Mouse (Mus musculus) gastrocnemius, postnatal 25 days (tissue): ENCODE results near the gene Fam173b. TPM values are rescaled to one million over a fixed set of nuclear protein-coding genes. Genes with fewer than 3 reads are reported as not detected.
"Not testable (repeated sequence)": the region's sequence is repeated elsewhere in the genome, so short reads cannot be mapped to it uniquely, and the experiment has no call there.

Source experiments
- DNase-seq: peaks from one replicate; pipeline ENCODE4 v3.0.0; 2022
- long read RNA-seq, 2 experiments: library from polyadenylated mRNA; stranded (forward); transcript quantifications; one replicate each; pipeline ENCODE4 v2.0.0; 2021
- total RNA-seq, 2 experiments: library from RNA; stranded (reverse); gene quantifications; 1 replicate in 1 of 2; 2 replicates in 1 of 2; pipeline ENCODE4 v1.2.3; 2021

The Fam173b gene
- total RNA-seq, result 10 to 100 TPM; 10.8 to 14.4 TPM
- long read RNA-seq, experiment 1, full-length matches to known transcripts, result 12 of 17 reads
- long read RNA-seq, experiment 1, partial matches to known transcripts, result 3 of 17 reads
- long read RNA-seq, experiment 1, other reads (novel, unspliced or antisense), result 2 of 17 reads
- long read RNA-seq, experiment 2, partial matches to known transcripts, result 1 of 10 reads
- long read RNA-seq, experiment 2, other reads (novel, unspliced or antisense), result 3 of 10 reads

DNA sequence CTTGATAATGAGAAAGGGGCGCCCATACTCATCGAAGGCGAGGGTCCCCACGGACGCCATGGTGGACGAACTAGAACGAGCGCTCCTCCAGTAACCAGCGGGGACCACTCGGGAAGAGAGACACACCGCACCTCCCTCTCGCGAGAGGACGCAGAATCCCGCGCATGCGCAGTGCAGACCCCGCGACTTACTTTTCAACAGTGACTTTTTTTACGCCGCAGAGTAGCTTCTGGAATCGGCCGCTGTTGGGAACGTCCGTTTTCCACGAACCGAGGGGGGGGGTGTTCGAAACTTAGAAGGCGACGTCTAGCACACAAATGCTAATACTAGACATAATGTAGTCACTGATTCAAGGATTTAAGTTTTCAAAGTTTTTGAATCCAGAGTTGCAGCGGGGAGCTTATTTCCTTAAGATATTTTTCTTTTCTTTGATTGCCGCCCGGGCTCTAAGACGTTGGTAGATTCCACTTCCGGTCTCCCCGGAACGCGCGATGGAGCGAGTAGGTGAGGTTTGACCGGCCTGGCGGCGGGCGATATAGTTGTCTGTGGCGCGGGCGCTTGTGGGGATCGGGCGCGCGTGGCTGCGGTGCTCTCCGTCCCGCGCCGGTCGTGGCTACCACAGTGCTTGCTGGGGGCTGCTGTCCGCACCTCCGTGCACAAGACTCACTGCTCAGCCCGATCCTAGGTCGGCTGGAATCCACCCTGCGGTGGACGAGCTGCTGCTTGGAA is at the start of gene Fam173b, which contains the start of gene Cct5:
TSS of gene Fam173b (plus strand) at position 207 of the 729 bp plus-strand sequence.
TSS of gene Cct5 (minus strand) at position 159 of the 729 bp plus-strand sequence.
- DNase-seq, result peak; percentile 97

- no peak for DNase-seq
Observed at GRCm38 (mm10) chr15:31554855-31555254, 46.8 kb upstream of the Fam173b start.

DNA sequence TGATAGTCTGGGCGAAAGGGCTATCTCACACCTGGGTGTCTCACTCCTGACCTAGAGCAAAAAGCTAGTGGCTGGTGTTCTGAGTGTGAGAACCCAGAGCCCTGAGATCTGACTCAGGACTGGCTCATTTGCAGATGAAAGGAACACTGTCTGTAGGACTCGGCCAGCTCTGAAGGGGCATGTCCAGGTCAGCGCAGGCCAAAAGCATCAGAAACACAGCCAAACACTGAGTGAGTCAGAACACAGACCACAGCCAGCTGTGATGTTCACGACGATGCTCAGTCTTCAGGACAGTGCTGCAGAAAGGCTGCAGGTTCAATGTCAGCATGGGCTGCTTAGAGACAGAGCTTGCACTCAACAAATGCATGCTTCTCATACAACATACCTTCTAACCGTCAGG is 40.3 kb upstream of the Fam173b start:
- DNase-seq, result no peak

- DNase-seq, result no peak
Observed at GRCm38 (mm10) chr15:31561976-31562375, 39.7 kb upstream of the Fam173b start.

DNA sequence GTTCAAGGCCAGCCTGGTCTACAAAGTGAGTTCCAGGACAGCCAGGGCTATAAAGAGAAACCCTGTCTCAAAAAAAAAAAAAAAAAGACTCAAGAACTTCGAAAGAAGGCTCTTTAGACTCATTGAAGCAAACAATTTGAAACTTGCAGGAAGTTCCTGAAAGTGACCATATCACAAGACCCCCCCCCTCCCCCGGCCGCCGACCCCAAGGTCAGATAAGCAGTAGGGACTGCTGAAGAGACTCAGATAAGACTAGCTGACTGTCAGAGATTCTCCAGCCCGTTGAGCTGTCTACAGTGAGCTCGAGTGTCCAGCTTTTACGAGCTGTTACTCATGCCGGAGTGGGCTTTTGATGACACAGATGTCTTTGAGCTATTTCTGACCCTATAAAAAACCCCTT is 38.8 kb upstream of the Fam173b start:
- DNase-seq, result no peak

DNA sequence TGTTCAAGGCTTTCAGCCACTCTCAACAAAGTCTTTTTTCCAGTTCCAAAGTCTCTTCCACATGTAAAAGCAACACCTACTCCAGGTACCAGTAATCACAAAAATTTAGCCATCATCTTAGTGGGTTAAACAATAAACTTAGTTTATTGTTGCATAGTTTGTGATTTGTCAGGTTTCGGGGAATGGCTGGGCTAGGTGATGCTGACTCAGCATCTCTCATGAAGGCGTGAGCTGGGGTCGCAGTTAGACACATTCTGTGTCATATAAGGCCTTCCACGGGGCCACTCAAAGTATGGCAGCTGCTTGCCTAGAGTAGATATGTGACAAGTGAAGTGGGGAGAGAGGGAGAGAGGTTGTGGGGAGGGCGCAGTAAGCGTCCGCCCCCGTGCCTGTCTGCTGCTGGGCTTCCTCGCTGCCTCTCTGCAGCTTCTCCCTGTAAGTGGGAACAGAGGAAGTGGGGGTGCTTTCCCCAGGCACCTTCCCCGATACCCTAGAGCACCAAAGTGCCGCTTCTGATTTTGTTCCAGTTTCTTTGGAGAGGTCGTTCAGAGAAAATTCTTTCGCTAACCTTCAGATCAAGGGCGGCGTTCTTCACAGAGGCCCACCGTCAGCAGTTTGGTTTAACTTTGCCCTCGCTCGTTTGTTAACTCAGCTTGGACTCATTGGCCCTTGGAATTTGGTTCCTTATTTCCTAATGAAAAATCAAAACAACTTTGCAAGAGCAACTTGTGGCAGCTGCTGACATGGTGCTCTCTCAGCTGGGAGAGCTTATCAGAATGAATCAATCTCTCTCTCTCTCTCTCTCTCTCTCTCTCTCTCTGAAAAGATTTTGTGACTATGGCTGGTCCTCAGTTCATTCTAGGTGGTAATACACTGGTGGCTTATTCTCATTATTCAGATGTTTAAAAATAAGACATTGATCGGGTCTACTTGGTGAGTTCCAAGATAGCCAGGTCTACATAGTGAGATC is 37.8 kb upstream of the Fam173b start:
- DNase-seq, result no peak

DNA sequence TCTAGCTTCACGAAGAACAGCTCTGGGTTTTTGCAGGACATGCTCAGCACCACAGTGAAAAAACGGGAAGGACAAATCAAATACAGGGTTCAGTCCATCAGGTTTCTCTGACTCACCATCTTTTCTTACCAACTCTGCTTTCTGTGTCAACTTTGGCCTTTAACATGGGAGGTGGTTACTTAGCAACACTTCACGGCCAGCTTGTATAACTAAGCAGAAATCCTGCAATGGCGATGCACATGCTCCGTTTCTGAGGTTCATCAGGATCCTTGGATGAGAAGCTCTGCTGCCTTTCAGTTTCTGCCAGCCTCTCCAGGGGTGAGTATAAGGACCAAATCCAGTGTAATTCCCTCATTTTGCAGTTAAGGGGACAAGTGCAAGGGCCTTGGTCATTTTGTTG is 36.5 kb upstream of the Fam173b start, which contains the start of gene Cmbl:
TSS of gene Cmbl (plus strand) at position 206 of the 400 bp plus-strand sequence.
- no peak for DNase-seq

DNA sequence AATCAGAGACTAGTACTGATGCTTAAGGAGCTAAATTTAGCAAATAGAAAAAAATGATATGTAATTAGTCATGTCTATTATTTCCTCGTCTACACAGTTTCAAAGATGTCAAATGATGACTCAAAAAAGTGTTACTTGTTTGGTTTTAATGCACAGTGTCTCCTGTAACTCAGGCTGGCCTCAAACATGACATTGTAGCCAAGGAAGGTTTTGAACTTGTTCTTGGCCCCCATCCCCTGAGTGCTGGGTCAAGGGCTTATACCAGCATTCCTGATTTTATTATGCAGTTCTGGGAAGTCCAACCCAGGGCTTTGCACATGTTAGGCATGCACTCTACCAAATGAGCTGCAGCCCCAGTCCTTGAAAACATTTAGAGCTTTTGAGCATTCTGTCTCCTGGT is 35.9 kb upstream of the Fam173b start:
- no peak for DNase-seq

- DNase-seq, result no peak
Observed at GRCm38 (mm10) chr15:31567431-31567830, 34.2 kb upstream of the Fam173b start.

GRCm38 (mm10) chr15:31568581-31568996 is 33.1 kb upstream of the Fam173b start:
- peak; percentile 53 for DNase-seq

- DNase-seq, result peak; percentile 44
Observed at GRCm38 (mm10) chr15:31569325-31570022, 32.2 kb upstream of the Fam173b start.

GRCm38 (mm10) chr15:31570959-31571358 is 30.7 kb upstream of the Fam173b start:
- DNase-seq, result no peak

- peak; percentile 37 for DNase-seq
Observed at GRCm38 (mm10) chr15:31571906-31572722, 29.5 kb upstream of the Fam173b start.

DNA sequence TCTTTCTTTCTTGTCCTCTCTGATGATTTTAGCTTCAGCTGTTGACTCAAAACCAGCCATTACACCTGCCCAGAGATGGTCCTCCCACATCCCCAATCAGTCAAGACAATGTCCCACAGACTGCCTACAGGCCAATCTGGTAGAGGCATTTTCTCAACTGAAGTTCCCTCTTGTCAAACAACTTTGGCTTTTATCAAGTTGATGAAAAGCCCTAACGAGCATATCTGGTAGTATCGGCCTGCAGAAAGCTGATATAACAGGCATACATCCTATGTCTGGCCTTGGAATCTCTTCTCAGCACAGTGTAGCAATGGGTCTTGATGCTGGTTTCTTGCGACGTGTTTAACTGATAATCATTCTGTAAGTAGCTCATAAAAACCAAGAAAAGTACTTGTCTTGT is 28.4 kb upstream of the Fam173b start:
- DNase-seq, result no peak

- DNase-seq, result no peak
Observed at GRCm38 (mm10) chr15:31573692-31574091, 28.0 kb upstream of the Fam173b start.

GRCm38 (mm10) chr15:31576076-31576475 is 25.6 kb upstream of the Fam173b start:
- DNase-seq, result no peak

DNA sequence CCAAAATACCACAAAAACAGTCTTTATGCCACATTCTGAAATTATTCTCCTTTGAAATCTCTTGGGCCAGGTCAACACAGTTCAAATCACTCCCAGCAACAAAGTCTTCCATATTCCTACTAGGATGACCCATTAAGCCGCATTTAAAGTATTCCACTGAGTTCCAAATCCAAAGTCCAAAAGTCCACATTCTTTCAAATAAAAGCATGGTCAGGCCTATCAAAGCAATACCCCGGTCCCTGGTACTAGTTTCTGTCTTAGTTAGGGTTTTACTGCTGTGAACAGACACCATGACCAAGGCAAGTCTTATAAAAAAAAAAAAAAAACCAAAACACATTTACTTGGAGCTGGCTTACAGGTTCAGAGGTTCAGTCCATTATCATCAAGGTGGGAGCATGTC is 20.6 kb upstream of the Fam173b start:
- DNase-seq, result not testable (repeated sequence)

DNA sequence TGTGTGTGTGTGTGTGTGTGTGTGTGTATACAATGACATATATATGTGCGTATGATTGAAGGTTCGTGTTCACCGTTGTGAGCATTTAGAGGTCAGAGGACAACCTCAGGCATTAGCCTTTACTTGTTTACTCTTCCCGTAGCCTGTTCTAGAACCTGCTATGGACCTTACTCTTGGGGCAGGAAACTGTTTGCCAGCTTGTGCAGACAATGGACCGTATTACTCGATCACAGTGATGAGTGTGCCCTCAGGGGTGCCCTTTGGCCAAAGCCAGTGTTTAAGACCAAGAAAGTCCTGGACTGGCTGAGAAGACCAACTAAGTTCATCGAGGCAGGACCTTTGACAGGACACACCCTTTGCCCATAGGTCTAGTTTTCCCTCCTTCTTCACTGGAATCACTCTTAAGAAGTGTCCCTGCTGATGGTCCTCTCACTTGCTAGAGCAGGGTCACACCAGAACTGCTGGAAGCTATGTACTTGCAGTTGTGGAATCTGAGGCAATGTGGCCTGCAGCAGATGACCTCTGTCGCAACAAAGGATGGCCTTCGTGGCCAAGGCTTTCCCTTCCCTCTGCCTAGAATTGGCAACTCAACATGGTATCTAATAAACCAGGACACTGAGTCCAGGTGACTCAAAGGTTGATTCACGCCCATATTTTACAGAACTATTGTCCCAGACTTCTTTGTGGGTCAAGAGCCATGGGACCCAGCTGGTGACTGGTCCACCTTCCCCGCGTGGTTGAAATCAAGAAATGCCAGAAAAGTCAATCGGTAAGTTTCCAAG is 18.2 kb upstream of the Fam173b start:
- no peak for DNase-seq

GRCm38 (mm10) chr15:31585238-31585637 is 16.4 kb upstream of the Fam173b start:
- DNase-seq, result no peak

DNA sequence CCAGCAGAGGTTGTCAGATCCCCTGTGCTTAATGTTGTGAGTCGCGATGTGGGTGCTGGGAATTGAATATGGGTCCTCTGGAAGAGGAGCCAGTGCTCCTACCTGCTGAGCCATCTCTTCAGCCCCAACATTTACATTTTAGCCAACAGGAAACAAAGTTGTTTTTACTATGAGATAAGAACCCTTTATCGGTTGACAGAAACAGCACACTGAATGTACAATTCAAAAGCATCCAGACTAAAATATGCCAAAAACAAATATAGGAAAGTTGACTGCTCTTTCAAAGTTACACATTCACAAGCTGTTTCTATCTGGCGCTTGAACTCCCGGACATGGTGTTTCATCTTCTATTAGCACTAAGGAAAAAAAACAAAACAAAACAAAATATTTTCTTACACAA is 15.6 kb upstream of the Fam173b start:
- DNase-seq, result no peak
